Mouse (Mus musculus) urinary bladder, postnatal 14 days (tissue): Measurements from ENCODE around the gene Rbp2.
A peak's percentile ranks its signal among the peaks of the same experiment; 100 is the strongest.

Experiments
- DNase-seq: peaks from one replicate; pipeline ENCODE4 v3.0.0; 2021; ENCODE audit warnings: low spot score

The Rbp2 gene

DNA sequence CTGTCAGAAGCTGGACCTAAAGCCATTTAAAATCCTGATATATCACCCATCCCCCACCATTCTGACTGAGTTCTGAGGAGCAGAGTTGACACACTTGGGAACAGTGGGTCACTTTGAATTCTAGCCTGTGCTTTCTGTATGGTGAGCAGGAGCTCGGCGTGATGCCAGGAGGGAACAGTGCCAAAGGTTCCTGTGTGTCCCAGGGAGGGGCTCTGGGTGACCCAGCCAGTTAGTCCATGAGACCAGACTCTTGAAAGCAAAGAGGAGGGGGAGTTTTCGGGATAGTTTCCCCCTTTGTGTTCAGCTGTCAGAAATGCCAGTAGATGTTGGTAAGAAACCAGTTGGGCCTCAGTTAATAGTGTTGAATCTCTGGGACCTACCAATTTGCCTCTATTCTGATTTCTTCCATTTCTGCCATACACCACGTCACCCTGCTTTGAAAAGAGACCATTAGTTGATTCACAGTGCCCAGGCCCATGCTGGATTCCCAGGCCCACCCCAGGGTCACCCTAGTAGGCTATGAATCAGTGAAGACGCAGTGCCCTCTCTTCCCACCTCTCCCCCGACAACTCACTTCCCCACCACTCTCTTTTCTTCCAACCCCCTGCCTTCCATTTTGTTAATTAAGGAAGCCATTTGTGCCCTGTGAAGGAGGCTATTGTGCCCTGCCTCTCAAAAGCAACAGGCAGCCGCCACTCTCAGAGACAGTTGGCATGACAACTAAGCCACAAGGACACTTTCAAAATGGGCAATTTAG lies 39.0 kb downstream of the Rbp2 start:
- peak; percentile 7 for DNase-seq

DNA sequence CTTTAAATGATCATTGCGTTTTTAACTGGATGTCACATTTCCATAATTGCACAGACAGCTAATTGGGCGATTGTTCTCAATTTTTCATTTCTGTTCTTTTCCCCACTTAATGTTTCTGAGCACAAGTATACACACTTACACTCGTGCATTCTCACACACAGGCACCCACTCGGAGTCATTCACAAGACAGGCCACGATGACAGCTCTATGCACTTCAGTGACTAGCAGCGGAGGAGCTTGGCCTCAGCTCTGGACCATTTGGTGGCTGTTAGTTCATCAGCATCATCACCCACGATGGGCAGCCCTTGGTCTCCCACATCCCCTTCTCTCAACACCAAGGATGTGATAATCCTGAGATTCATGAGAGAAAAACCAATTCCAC lies 39.6 kb downstream of the Rbp2 start:
- DNase-seq = no peak

GRCm38 (mm10) chr9:98527226-98527625 lies 41.3 kb downstream of the Rbp2 start:
- DNase-seq = no peak

DNA sequence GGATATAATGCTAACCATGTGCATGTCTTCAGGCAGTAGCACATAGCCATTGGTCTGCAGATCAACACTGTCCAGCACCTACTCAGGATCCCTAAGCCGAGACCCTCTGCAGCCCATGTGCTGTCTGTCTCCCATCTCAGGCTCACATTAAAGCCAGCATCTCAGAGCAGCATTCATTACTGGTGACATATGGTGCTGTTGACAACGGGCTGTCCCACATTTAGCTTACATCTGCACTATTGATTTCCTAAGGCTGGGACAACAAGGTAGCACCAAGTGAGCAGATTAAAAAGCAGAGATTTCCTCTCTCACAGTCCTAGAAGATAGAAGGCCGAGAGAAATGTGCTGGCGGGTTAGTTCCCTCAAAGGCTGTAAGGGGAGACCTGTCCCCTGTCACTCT lies 43.9 kb downstream of the Rbp2 start:
- no peak for DNase-seq

GRCm38 (mm10) chr9:98530999-98531398 lies 45.1 kb downstream of the Rbp2 start:
- no peak for DNase-seq

DNA sequence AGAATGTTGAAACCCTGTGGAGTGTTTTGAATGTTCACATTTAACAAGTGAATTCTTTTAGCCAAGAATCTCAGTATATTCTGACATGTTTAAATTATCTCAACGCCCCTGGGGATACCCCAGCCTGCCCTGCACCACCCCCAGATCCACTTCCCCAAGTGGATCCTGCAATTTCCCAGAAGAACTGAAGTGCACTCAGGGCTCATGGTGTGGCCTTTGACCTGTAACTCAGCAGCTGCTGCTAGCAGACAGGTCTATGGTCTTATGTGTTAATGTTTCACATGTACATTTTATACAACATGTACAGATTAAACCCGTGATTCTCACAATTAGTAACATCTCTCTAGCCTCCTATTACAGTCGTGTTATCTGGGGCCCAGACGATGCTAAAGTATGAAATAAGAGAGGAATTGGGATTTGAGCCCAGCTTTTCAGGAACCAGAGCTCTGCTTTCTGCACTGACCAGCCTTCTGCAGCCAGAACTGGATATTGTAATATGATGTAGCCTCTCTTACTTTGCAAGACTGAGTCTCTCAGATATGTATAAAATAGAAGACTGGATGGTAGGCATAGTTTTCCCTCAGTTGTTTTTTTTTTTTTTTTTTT lies 48.9 kb downstream of the Rbp2 start:
- DNase-seq = no peak

DNA sequence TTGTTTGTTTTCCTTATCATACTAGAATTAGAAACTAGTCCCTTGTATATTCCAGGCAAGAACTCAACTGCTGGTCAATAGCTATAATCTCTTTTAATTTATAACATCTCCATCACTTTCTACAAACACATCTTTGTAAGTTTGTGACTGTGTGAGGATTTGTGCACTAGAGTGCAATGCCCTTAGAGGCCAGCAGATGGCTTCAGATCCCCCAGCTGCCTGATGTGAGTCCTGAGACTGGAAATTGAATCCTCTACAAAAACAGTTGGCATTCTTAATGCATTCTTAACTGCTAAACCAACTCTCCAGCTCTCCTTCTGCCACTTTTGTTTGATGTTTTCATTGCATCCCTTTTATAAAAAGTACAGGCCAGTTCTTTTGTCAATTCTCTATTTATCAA lies 49.8 kb downstream of the Rbp2 start:
- DNase-seq = no peak

- DNase-seq = peak; percentile 6
Observed at GRCm38 (mm10) chr9:98538017-98538712, 52.2 kb downstream of the Rbp2 start.

GRCm38 (mm10) chr9:98538713-98539360 lies 52.9 kb downstream of the Rbp2 start:
- DNase-seq = peak; percentile 74

DNA sequence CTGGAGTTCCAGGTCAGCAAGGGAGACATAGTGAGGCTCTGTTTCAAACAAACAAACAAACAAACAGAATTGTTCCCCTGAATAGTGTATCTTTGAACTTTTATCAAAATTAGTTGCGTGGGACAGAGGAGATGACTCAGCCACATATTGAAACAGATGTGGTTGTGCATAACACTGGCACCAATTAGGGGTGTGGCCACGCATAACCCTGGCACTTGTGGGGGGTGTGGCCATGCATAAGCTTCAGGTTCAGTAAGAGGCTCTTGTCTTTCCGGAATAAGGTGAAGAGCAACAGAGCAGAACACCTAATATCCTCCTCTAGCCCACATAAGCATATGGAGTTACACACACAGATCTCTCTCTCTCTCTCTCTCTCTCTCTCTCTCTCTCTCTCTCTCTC lies 58.1 kb downstream of the Rbp2 start:
- DNase-seq = no peak
